Mouse (Mus musculus): ENCODE measurements at regions not wholly inside any gene's neighbourhood (a gene's known extent, or its start where the extent isn't known, plus 50 kb on each side); places are given as distances from the start of the nearest gene placed in this dataset.
"Not testable (repeated sequence)": the region's sequence is repeated elsewhere in the genome, so short reads cannot be mapped to it uniquely, and the experiment has no call there.

GRCm38 (mm10) chr14:76735107-76735506 lies 178.4 kb upstream of the Serp2 start:
- Histone ChIP-seq H3K79me2 (ENCODE audit: control insufficient read depth, insufficient read depth) (no peaks in the 10 kb centered on the region), H3K27me3 (ENCODE audit: control insufficient read depth, insufficient read depth, insufficient read length) (no peaks in the 10 kb centered on the region), H3ac (ENCODE audit: control insufficient read depth, insufficient read length, low read depth) (no peak overlapping the region), H3K79me3 (ENCODE audit: low read depth) (no peaks in the 10 kb centered on the region), H3K4me3 (ENCODE audit: insufficient read depth, poor library complexity, severe bottlenecking) (no peak overlapping the region), H3K36me3 (ENCODE audit: control insufficient read depth, insufficient read depth) (no peaks in the 10 kb centered on the region)
- TF ChIP-seq MAX (IDR thresholded peaks at IDR 0.05) (no peak), CEBPB (IDR thresholded peaks at IDR 0.05; ENCODE audit: low read depth) (no peak), CTCF (IDR thresholded peaks at IDR 0.05; ENCODE audit: control insufficient read depth, insufficient read depth, insufficient read length) (no peak), MYOG (IDR thresholded peaks at IDR 0.05; ENCODE audit: control insufficient read depth, extremely low read depth, insufficient read length) (no peak), FOSL1 (IDR thresholded peaks at IDR 0.05; ENCODE audit: insufficient read depth, low read length, poor library complexity, severe bottlenecking) (no peak), MYOD1 (IDR thresholded peaks at IDR 0.05; ENCODE audit: control insufficient read depth, insufficient read length, low read depth) (no peak), USF1 (IDR thresholded peaks at IDR 0.05; ENCODE audit: low read depth) (no peak)

DNA sequence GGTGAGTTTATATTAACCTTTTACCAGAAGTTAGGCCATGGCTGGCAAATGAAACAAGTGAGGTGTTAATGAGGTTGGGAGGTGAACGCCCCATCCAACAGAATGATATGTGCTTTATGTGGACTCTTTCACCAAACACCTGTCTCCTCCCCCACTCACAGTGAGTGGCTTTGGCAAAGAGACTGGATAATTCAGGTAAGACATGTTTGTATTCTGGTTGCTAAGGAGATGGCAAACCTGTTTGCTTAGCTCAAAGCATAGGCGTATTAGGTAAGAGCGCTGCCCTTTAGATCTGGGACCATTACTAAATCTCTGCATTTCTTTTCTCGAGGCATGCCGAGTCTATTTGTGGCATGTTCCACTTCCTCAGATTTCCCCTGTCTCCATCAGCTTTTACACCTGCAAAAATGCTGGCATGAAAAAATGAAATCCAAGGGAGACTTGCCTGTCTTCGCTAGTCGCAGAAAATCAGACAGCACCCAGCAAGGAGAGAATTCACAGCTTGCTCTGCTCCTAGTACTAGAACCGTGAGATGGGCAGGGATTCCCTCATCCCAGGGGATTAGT lies 176.7 kb upstream of the Serp2 start:
- H3K79me3 ChIP-seq (ENCODE audit: low read depth), result no peaks in the 10 kb centered on the region
- TF ChIP-seq MAX (IDR thresholded peaks at IDR 0.05) (no peak), CEBPB (IDR thresholded peaks at IDR 0.05; ENCODE audit: low read depth) (no peak), MYOG (IDR thresholded peaks at IDR 0.05; ENCODE audit: control insufficient read depth, extremely low read depth, insufficient read length) (no peak), USF1 (IDR thresholded peaks at IDR 0.05; ENCODE audit: low read depth) (no peak), FOSL1 (IDR thresholded peaks at IDR 0.05; ENCODE audit: insufficient read depth, low read length, poor library complexity, severe bottlenecking) (no peak), CTCF (IDR thresholded peaks at IDR 0.05; ENCODE audit: control insufficient read depth, insufficient read depth, insufficient read length) (no peak), MYOD1 (IDR thresholded peaks at IDR 0.05; ENCODE audit: control insufficient read depth, insufficient read length, low read depth) (no peak)
- H3ac ChIP-seq (ENCODE audit: control insufficient read depth, insufficient read length, low read depth), result no peak overlapping the region
- H3K27me3 ChIP-seq (ENCODE audit: control insufficient read depth, insufficient read depth, insufficient read length), result no peaks in the 10 kb centered on the region
- no peak overlapping the region for H3K4me3 ChIP-seq (ENCODE audit: insufficient read depth, poor library complexity, severe bottlenecking)
- no peaks in the 10 kb centered on the region for H3K79me2 ChIP-seq (ENCODE audit: control insufficient read depth, insufficient read depth)
- no peaks in the 10 kb centered on the region for H3K36me3 ChIP-seq (ENCODE audit: control insufficient read depth, insufficient read depth)

- Histone ChIP-seq H3K36me3 (ENCODE audit: control insufficient read depth, insufficient read depth) (no peaks in the 10 kb centered on the region), H3K79me2 (ENCODE audit: control insufficient read depth, insufficient read depth) (no peaks in the 10 kb centered on the region), H3ac (ENCODE audit: control insufficient read depth, insufficient read length, low read depth) (no peak overlapping the region), H3K79me3 (ENCODE audit: low read depth) (no peaks in the 10 kb centered on the region), H3K27me3 (ENCODE audit: control insufficient read depth, insufficient read depth, insufficient read length) (no peaks in the 10 kb centered on the region), H3K4me3 (ENCODE audit: insufficient read depth, poor library complexity, severe bottlenecking) (no peak overlapping the region)
- TF ChIP-seq USF1 (IDR thresholded peaks at IDR 0.05; ENCODE audit: low read depth), result no peak
- TF ChIP-seq CEBPB (IDR thresholded peaks at IDR 0.05; ENCODE audit: low read depth), result peak; percentile 98
These were observed 174.7 kb upstream of the Serp2 start for GRCm38 (mm10) chr14:76731096-76731986.

- no peaks in the 10 kb centered on the region for H3K36me3 ChIP-seq (ENCODE audit: control insufficient read depth, insufficient read depth)
- TF ChIP-seq CTCF (IDR thresholded peaks at IDR 0.05; ENCODE audit: control insufficient read depth, insufficient read depth, insufficient read length) (no peak), MYOG (IDR thresholded peaks at IDR 0.05; ENCODE audit: control insufficient read depth, extremely low read depth, insufficient read length) (no peak), CEBPB (IDR thresholded peaks at IDR 0.05; ENCODE audit: low read depth) (no peak), MYOD1 (IDR thresholded peaks at IDR 0.05; ENCODE audit: control insufficient read depth, insufficient read length, low read depth) (no peak), USF1 (IDR thresholded peaks at IDR 0.05; ENCODE audit: low read depth) (no peak), FOSL1 (IDR thresholded peaks at IDR 0.05; ENCODE audit: insufficient read depth, low read length, poor library complexity, severe bottlenecking) (no peak), MAX (IDR thresholded peaks at IDR 0.05) (no peak)
- H3K79me2 ChIP-seq (ENCODE audit: control insufficient read depth, insufficient read depth), result no peaks in the 10 kb centered on the region
- no peaks in the 10 kb centered on the region for H3K79me3 ChIP-seq (ENCODE audit: low read depth)
- H3ac ChIP-seq (ENCODE audit: control insufficient read depth, insufficient read length, low read depth), result no peak overlapping the region
- H3K27me3 ChIP-seq (ENCODE audit: control insufficient read depth, insufficient read depth, insufficient read length), result no peaks in the 10 kb centered on the region
- H3K4me3 ChIP-seq (ENCODE audit: insufficient read depth, poor library complexity, severe bottlenecking), result no peak overlapping the region
These were observed 169.2 kb upstream of the Serp2 start for GRCm38 (mm10) chr14:76725844-76726243.

DNA sequence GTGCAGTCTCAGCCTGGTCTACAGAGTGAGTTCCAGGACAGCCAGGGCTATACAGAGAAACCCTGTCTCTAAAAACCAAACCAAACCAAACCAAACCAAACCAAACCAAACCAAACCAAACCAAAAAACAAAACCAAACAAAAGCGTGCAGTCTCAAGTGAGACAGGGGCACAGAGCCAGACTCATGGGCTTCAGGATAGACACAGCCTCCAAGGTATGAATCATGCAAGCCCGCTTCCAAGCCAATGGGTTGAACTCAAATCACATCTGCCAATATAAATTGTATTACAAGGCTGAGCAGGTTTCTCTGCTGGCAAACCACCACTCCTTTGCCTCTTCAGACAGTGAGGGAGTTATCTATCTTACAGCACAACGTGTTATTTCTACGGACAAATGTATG lies 168.5 kb upstream of the Serp2 start:
- not testable (repeated sequence) for H3K79me3 ChIP-seq (ENCODE audit: low read depth); H3ac ChIP-seq (ENCODE audit: control insufficient read depth, insufficient read length, low read depth); H3K36me3 ChIP-seq (ENCODE audit: control insufficient read depth, insufficient read depth); H3K79me2 ChIP-seq (ENCODE audit: control insufficient read depth, insufficient read depth); H3K4me3 ChIP-seq (ENCODE audit: insufficient read depth, poor library complexity, severe bottlenecking); H3K27me3 ChIP-seq (ENCODE audit: control insufficient read depth, insufficient read depth, insufficient read length)

GRCm38 (mm10) chr14:76724826-76725225 lies 168.1 kb upstream of the Serp2 start:
- Histone ChIP-seq H3K36me3 (ENCODE audit: control insufficient read depth, insufficient read depth) (no peaks in the 10 kb centered on the region), H3K27me3 (ENCODE audit: control insufficient read depth, insufficient read depth, insufficient read length) (no peaks in the 10 kb centered on the region), H3K79me2 (ENCODE audit: control insufficient read depth, insufficient read depth) (no peaks in the 10 kb centered on the region), H3K4me3 (ENCODE audit: insufficient read depth, poor library complexity, severe bottlenecking) (no peak overlapping the region), H3ac (ENCODE audit: control insufficient read depth, insufficient read length, low read depth) (no peak overlapping the region), H3K79me3 (ENCODE audit: low read depth) (no peaks in the 10 kb centered on the region)
- TF ChIP-seq CTCF (IDR thresholded peaks at IDR 0.05; ENCODE audit: control insufficient read depth, insufficient read depth, insufficient read length), result no peak
- no peak for TF ChIP-seq CEBPB (IDR thresholded peaks at IDR 0.05; ENCODE audit: low read depth)
- no peak for TF ChIP-seq USF1 (IDR thresholded peaks at IDR 0.05; ENCODE audit: low read depth)
- no peak for TF ChIP-seq MYOG (IDR thresholded peaks at IDR 0.05; ENCODE audit: control insufficient read depth, extremely low read depth, insufficient read length)
- TF ChIP-seq MAX (IDR thresholded peaks at IDR 0.05), result no peak

All from C2C12 (cell line).